10 mouse cellular contexts compared by ENCODE assay signal in the genomic region with DNA sequence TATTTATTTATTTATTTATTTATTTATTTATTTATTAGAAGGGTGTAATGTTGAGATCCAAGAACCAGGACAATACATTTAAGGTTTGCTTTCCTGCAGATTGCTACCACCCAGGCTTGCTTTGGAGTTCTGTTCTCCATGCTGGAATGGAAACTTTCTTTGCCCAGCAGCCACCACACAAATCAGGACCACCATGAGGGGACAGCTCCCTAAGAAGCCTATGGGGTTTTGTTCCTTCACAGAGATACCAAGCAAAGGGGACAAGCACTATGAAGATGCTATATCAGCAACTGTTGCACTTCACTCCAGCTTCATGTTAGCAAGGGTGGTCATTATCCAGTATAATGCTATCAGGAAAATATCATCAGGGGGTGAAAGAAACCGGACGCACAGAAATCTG.
DNase-seq lines count a peak whose midpoint lies in the region; ATAC-seq and TF ChIP-seq lines count a peak whose summit lies in the region.
"Had no signal": no experiment of that assay in that cellular context is flagged by ENCODE, and none has a peak within 500 bp of the region (broad histone marks: within the 10 kb centered on the region; RNA-seq: fewer than 3 reads in every experiment).

No protein-coding gene starts in this region.

- ATAC-seq in heart, postnatal 0 days (ENCODE audit: insufficient read depth, low read depth), result no peak
- ATAC-seq in heart, embryonic 12.5 days (ENCODE audit: insufficient number of reproducible peaks, low FRiP score), result no peak
- no peak for ATAC-seq in neural tube, embryonic 15.5 days (ENCODE audit: low FRiP score)
- no peak for ATAC-seq in embryonic facial prominence, embryonic 11.5 days (replicated peaks; ENCODE audit: insufficient number of reproducible peaks, low FRiP score, low TSS enrichment, low read depth)
- no peak for ATAC-seq in forebrain, embryonic 13.5 days

- H3K4me2 ChIP-seq in heart, postnatal 0 days (ENCODE audit: low read depth, low read length), result no peak overlapping the region
- no peak overlapping the region for H3K4me2 ChIP-seq in heart, embryonic 12.5 days
- H3K4me2 ChIP-seq in neural tube, embryonic 15.5 days, result no peak overlapping the region
- no peak overlapping the region for H3K4me2 ChIP-seq in embryonic facial prominence, embryonic 11.5 days (ENCODE audit: low read depth, low read length)
- H3K4me2 ChIP-seq in forebrain, embryonic 13.5 days, result no peak overlapping the region
- H3K4me2 ChIP-seq: embryonic facial prominence, embryonic 15.5 days had no signal

- TF ChIP-seq EP300 in heart, postnatal 0 days (IDR thresholded peaks at IDR 0.05; ENCODE audit: low read depth), result no peak

- no peaks in the 10 kb centered on the region for H3K9me3 ChIP-seq in heart, postnatal 0 days (replicated peaks; ENCODE audit: control insufficient read depth, low read length)
- no peaks in the 10 kb centered on the region for H3K9me3 ChIP-seq in heart, embryonic 12.5 days (replicated peaks)
- H3K9me3 ChIP-seq in neural tube, embryonic 15.5 days (replicated peaks), result no peaks in the 10 kb centered on the region
- no peaks in the 10 kb centered on the region for H3K9me3 ChIP-seq in embryonic facial prominence, embryonic 11.5 days (replicated peaks; ENCODE audit: control insufficient read depth, low read length)
- H3K9me3 ChIP-seq in forebrain, embryonic 13.5 days (replicated peaks), result no peaks in the 10 kb centered on the region
- H3K9me3 ChIP-seq: embryonic facial prominence, embryonic 15.5 days had no signal

- WGBS in heart, postnatal 0 days, result 53% methylated on average over 2 of the region's 2 CpGs
- WGBS in heart, embryonic 12.5 days, result 53% methylated on average over 2 of the region's 2 CpGs
- WGBS in neural tube, embryonic 15.5 days, result 63% methylated on average over 2 of the region's 2 CpGs
- WGBS in embryonic facial prominence, embryonic 11.5 days, result 90% methylated on average over 2 of the region's 2 CpGs
- WGBS in forebrain, embryonic 13.5 days, result 78% methylated on average over 2 of the region's 2 CpGs

- H3K36me3 ChIP-seq in heart, postnatal 0 days (replicated peaks; ENCODE audit: control insufficient read depth, insufficient read depth, low read length), result no peaks in the 10 kb centered on the region
- no peaks in the 10 kb centered on the region for H3K36me3 ChIP-seq in heart, embryonic 12.5 days
- H3K36me3 ChIP-seq in neural tube, embryonic 15.5 days, result no peaks in the 10 kb centered on the region
- no peaks in the 10 kb centered on the region for H3K36me3 ChIP-seq in embryonic facial prominence, embryonic 11.5 days (replicated peaks; ENCODE audit: control insufficient read depth, insufficient read depth, low read depth, low read length)
- no peaks in the 10 kb centered on the region for H3K36me3 ChIP-seq in forebrain, embryonic 13.5 days (ENCODE audit: poor library complexity, severe bottlenecking)
- H3K36me3 ChIP-seq: embryonic facial prominence, embryonic 15.5 days had no signal

- no peaks in the 10 kb centered on the region for H3K4me1 ChIP-seq in heart, postnatal 0 days (ENCODE audit: control insufficient read depth, insufficient read depth)
- no peaks in the 10 kb centered on the region for H3K4me1 ChIP-seq in heart, embryonic 12.5 days (replicated peaks)
- H3K4me1 ChIP-seq in neural tube, embryonic 15.5 days, result peaks cover 5% of the 10 kb centered on the region; the same call in 1 of the 2 replicates
- H3K4me1 ChIP-seq in embryonic facial prominence, embryonic 11.5 days (ENCODE audit: control insufficient read depth, insufficient read depth, low read length), result no peaks in the 10 kb centered on the region
- H3K4me1 ChIP-seq in forebrain, embryonic 13.5 days, result peaks cover 8% of the 10 kb centered on the region; the same call in 1 of the 2 replicates
- H3K4me1 ChIP-seq: embryonic facial prominence, embryonic 15.5 days had no signal

- peak; percentile 8 for DNase-seq in heart, postnatal 0 days (ENCODE audit: low spot score)
- DNase-seq in neural tube, embryonic 10.5 days (ENCODE audit: extremely low spot score, low spot score), result peak; percentile 29
- peak; percentile 68 for DNase-seq in embryonic facial prominence, embryonic 11.5 days (ENCODE audit: low spot score)
- DNase-seq in retina, embryonic 14.5 days (ENCODE audit: low spot score), result peak; percentile 50
- DNase-seq in layer of hippocampus, adult 9-11 months, result no peak

- no peak overlapping the region for H3K9ac ChIP-seq in heart, postnatal 0 days (replicated peaks; ENCODE audit: low read depth, low read length)
- no peak overlapping the region for H3K9ac ChIP-seq in heart, embryonic 12.5 days
- no peak overlapping the region for H3K9ac ChIP-seq in neural tube, embryonic 15.5 days (replicated peaks)
- H3K9ac ChIP-seq in embryonic facial prominence, embryonic 11.5 days (replicated peaks; ENCODE audit: low read length), result no peak overlapping the region
- no peak overlapping the region for H3K9ac ChIP-seq in forebrain, embryonic 13.5 days
- H3K9ac ChIP-seq: embryonic facial prominence, embryonic 15.5 days had no signal

- H3K27ac ChIP-seq in heart, postnatal 0 days (ENCODE audit: low read depth), result no peak overlapping the region
- no peak overlapping the region for H3K27ac ChIP-seq in heart, embryonic 12.5 days (ENCODE audit: poor library complexity, severe bottlenecking)
- H3K27ac ChIP-seq in neural tube, embryonic 15.5 days (replicated peaks), result no peak overlapping the region
- H3K27ac ChIP-seq in embryonic facial prominence, embryonic 11.5 days (replicated peaks; ENCODE audit: low read depth, low read length), result no peak overlapping the region
- H3K27ac ChIP-seq in forebrain, embryonic 13.5 days, result no peak overlapping the region
- H3K27ac ChIP-seq: embryonic facial prominence, embryonic 15.5 days had no signal

- no peak for TF ChIP-seq CTCF in heart, postnatal 0 days (IDR thresholded peaks at IDR 0.05; ENCODE audit: low read depth)

- no peak overlapping the region for H3K4me3 ChIP-seq in heart, postnatal 0 days (ENCODE audit: low read depth, low read length)
- no peak overlapping the region for H3K4me3 ChIP-seq in heart, embryonic 12.5 days
- H3K4me3 ChIP-seq in neural tube, embryonic 15.5 days (replicated peaks), result no peak overlapping the region
- no peak overlapping the region for H3K4me3 ChIP-seq in embryonic facial prominence, embryonic 11.5 days (ENCODE audit: low read depth, low read length)
- no peak overlapping the region for H3K4me3 ChIP-seq in forebrain, embryonic 13.5 days
- H3K4me3 ChIP-seq: embryonic facial prominence, embryonic 15.5 days had no signal

- no peaks in the 10 kb centered on the region for H3K27me3 ChIP-seq in heart, postnatal 0 days (ENCODE audit: control insufficient read depth, insufficient read depth, low read length)
- H3K27me3 ChIP-seq in heart, embryonic 12.5 days (replicated peaks), result no peaks in the 10 kb centered on the region
- H3K27me3 ChIP-seq in neural tube, embryonic 15.5 days (replicated peaks), result no peaks in the 10 kb centered on the region
- no peaks in the 10 kb centered on the region for H3K27me3 ChIP-seq in embryonic facial prominence, embryonic 11.5 days (ENCODE audit: control insufficient read depth, insufficient read depth, low read length)
- H3K27me3 ChIP-seq in forebrain, embryonic 13.5 days, result no peaks in the 10 kb centered on the region
- H3K27me3 ChIP-seq: CH12.LX; embryonic facial prominence, embryonic 15.5 days had no signal
